Mouse (Mus musculus): ENCODE measurements around the gene Prpf8. TPM values are rescaled to one million over a fixed set of nuclear protein-coding genes. Genes with fewer than 3 reads are reported as not detected.

The Prpf8 gene
- polyA plus RNA-seq (2017; shearing (Covaris generic)) = 10 to 100 TPM; 30.8 to 46.5 TPM

DNA sequence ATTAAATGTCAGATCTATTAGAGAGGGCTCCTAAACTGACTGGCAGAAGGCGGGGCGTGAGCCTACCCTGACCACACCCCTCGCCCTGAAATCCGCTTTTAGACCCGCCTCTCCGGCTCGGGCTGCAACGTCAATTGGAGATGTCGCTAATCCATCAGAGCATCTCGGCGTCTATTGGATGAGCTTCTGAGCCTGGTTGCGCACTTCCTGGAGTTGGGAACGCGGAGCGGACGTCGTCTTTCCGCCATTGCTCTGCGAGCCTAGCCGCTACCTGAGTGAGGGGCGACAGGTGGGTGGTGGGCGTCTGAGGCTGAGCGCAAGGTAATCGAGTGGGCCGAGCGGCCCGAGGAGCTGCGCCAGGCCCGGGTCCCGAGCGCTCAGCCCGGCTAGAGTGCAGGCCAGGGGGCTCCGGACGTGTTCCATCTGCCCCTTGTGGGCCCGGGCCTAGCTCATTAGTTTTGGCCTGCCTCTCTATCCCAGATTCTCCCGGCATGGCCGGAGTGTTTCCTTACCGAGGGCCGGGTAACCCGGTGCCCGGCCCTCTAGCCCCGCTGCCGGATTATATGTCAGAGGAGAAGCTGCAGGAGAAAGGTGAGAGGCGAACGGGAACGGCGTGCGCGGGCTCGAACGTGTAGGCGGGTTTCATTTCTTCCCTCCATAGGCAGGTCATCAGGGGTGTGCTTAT, at the start of gene Prpf8:
TSS of gene Prpf8 (plus strand) at position 216 of the 685 bp plus-strand sequence.

DNA sequence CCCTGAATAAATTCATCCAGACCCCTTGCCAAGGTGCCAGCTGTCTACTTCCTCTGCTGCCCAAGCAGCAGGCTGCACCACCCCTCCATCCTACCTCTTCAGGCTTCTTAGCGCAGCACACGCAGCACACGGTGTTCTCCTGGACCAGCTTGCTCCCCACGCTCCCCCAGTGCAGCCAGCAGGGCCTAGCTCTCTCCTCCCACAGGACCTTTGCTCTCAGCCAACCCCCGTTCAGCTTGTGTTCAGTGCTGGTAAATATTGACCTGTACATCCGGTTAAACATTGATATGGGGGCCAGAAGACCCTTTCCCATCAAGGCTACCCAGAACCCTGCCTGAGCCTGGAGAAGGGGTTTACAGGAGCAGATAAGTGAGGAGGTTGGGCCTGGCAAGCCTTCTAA, 47.3 kb upstream of the Prpf8 start, which contains the start of gene Serpinf2:
TSS of gene Serpinf2 (minus strand) at position 229 of the 400 bp plus-strand sequence.

DNA sequence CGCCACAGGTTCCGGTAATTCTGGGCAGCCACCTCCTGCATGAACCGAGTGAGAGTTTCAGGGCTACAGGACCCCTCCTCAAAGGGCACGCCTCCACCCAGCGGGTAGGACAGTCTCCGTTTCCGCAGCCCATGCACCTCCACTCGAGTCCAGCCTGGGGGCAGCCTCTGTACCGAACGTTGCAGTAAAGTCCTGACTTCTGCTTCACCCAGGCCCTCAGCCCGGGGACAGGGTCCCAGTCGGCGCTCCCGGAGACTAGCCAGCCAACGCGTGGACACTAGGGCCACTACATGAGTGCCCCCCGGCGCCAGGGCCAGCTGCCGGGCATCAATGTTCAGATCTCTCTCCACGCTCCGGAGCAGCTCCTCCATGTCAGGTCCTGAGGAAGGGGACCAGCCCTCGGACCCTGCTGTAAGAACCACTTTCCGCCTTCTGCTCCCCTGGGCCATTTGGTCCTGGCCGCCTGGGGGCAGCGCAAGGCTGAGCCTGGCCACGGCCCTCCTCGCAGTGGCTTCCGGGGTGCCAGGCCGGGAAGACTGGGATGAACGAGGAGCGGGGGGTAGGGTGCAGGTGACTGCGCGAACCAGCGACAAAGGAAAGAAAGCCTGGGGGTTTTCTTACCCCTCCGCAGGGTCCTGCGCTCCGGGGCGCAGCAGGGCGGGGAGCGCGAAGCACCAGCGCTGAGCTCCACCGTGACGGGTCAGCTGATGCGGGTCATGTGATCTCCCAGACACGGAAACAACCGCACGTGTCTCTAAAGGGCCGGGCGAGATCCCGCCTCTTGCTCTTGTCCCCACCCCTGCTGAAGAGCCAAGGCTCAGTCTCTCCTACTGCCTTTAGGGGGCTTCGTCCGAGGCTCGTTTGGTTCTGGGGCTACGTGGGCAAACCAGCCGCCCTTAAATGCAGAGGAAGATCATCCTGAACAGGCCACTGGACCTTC, 32.4 kb upstream of the Prpf8 start, which contains the start of gene Wdr81:
TSS of gene Wdr81 (minus strand) at position 727 of the 940 bp plus-strand sequence.

DNA sequence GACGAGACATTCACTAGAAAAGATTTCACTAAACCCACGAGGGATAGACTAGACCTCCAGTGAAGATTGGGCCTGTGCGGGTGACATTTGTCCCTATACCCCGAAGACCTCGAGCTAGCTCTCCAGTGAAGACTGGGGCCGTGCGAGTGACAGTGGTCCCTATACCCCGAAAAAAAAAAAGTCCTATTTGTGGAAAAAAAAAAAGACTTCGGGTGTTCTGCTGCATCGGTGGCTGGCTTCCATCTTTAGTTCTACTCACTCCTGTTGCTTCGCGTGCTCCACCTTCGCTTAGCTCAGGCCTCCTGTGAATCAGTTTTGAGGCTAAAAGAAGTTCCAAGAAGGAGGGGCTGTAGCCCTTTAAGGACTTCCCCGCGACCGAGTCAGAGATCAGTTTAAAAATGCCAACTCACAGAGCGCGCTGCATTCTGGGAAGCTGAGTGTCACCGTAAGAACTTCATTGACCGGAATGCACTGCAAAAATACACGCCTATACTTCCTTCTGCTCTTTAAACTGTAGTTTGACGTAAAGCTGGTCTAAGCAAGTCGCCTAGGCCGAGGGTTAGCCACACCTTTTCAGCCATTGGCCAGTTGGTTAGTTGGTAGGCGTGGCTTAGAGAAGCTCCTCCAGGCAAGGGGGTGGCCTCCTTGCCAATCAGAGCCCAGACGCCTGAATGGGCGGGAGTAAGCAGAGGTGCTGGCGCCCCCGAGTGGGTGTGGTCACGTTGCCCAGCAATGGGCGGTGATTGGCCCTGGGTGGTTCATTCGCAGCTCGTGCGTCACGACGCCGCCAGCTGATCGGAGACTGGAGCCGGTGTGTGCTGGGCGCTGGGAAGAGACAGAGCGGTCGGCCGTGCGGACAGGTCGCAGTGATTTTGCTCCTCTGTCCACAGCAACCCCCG, 25.5 kb upstream of the Prpf8 start, which contains the start of gene Tlcd2:
TSS of gene Tlcd2 (plus strand) at position 872 of the 899 bp plus-strand sequence.

DNA sequence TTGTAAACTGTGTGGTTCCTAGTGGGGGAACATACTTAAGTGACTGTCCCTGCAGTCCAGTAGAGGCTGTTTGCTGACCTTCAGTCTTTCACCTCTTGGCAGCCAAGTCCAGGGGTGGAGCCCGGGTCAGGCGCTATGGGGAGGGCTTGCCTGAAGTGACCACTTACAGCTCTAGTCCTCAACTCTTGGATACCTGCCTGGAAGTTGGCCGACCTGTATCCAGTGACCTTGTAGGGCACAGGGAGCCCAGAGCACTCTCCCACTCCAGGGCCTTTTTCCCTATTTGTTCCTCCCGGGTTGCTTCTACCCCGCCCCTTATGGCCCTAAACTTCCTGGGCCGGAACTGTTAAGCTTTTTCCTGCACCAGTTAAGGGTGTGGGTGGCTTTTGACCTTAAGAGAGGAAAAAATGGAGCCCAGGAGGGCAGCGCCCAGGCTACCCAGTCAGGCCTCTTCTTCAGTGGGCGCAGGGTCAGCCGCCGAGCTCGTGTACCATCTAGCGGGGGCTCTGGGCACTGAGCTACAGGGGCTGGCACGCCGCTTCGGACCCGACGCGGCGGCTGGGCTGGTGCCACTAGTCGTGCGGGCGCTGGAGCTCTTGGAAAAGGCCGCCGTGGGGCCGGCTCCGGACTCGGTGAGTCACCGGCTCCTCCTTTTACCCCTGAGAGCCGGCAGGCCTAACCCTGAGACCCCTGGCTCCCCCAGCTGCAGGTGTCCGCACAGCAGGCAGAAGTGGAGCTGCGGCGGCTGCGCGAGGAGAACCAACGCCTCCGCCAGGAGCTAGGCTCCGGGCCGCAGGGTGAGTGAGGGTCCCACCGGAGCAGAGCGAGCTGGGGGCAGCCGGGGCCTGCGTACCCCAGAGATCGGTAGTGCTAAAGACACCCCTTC, 23.4 kb downstream of the Prpf8 start, which contains the start of gene Rilp:
TSS of gene Rilp (plus strand) at position 354 of the 886 bp plus-strand sequence.

DNA sequence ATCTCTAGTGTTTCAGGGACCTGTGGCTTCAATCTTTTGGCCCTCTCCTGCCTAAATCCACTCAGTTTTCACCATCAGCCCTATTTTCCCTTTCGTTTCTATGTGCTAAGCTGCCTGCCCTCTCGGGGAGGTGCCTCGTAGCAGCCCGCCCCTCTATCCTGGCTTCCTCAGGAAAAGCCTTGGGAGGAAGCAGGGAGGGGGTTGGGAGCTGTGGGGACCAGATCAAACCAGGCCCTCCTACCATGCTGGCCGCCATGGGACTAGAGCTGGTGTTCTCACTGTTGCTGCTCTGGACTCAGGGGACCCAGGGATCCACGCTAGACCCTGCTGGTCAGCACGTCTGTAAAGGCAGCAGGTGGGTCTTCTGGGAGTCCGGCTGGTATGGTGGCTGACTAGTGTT, 26.7 kb downstream of the Prpf8 start, which contains the start of gene Scarf1:
TSS of gene Scarf1 (plus strand) at position 205 of the 400 bp plus-strand sequence.

DNA sequence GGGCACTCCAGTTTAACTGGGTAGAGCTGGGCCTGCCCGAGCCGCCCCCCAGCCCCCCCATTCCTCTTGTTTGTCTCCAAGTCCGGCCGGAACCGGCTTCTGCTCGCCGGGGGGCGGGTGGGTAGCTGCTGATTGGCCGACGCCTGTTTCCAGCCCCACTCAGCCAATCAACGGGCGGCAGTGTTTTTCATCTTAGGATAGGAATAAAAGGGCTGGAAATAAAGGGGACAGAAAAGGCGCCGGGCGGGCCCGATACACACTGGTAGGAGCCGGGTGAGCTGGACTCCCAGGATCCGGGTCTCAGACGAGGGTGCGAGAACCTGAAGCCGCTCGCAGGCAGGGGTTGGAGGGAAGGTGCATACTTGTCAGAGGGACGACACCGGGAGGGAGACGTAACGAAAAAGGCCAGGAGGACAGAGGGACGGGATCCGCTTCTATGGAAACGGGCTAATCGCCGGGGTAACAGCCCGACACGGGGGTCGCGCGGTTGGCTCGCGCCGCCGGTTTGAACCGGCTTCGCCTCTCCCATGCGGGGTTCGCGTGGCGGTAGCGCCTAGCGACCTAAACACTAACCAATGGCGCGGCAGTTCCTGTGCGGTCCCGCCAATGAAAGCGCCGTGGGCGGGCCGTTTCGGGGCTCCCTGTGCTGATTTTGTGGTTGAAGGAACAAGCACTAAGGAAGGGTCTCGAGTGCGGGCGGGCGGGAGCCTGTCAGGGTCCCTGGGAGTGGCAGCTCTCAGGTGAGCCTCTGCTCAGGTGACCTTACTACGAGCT, 45.0 kb downstream of the Prpf8 start, which contains the start of gene Slc43a2:
TSS of gene Slc43a2 (plus strand) at position 226 of the 774 bp plus-strand sequence.

Other genes with a start within 250 kb of the Prpf8 start
- gene Rpa1, start 138.5 kb upstream of the Prpf8 start, polyA plus RNA-seq (2017; shearing (Covaris generic)) = 100 to 1,000 TPM; 126 to 149 TPM
- 10 to 100 TPM; 12.9 to 15.4 TPM for gene Smyd4, start 138.4 kb upstream of the Prpf8 start, polyA plus RNA-seq (2017; shearing (Covaris generic))
- 1 to 10 TPM; 2.2 to 2.9 TPM for gene Serpinf1, start 64.1 kb upstream of the Prpf8 start, polyA plus RNA-seq (2017; shearing (Covaris generic))
- gene Serpinf2, start 47.2 kb upstream of the Prpf8 start, polyA plus RNA-seq (2017; shearing (Covaris generic)) = under 1 TPM in 1 of 2 experiments, not detected in 1; 0.16 TPM
- gene Wdr81, start 32.1 kb upstream of the Prpf8 start, polyA plus RNA-seq (2017; shearing (Covaris generic)) = 10 to 100 TPM in 1 of 2 experiments, 1 to 10 TPM in 1; 6.4 to 20.4 TPM
- gene Tlcd2, start 25.1 kb upstream of the Prpf8 start, polyA plus RNA-seq (2017; shearing (Covaris generic)) = 1 to 10 TPM; 1.8 to 4.8 TPM
- gene Rilp, start 23.3 kb downstream of the Prpf8 start, polyA plus RNA-seq (2017; shearing (Covaris generic)) = not detected
- gene Scarf1, start 26.7 kb downstream of the Prpf8 start, polyA plus RNA-seq (2017; shearing (Covaris generic)) = 1 to 10 TPM in 1 of 2 experiments, under 1 TPM in 1; 0.89 to 1.2 TPM
- gene Slc43a2, start 44.9 kb downstream of the Prpf8 start, polyA plus RNA-seq (2017; shearing (Covaris generic)) = 10 to 100 TPM; 29.9 to 75.0 TPM
- 100 to 1,000 TPM; 352 to 377 TPM for gene Pitpna, start 101.3 kb downstream of the Prpf8 start, polyA plus RNA-seq (2017; shearing (Covaris generic))
- 100 to 1,000 TPM; 121 to 145 TPM for gene Inpp5k, start 144.2 kb downstream of the Prpf8 start, polyA plus RNA-seq (2017; shearing (Covaris generic))
- 10 to 100 TPM; 18.2 to 34.4 TPM for gene Myo1c, start 163.7 kb downstream of the Prpf8 start, polyA plus RNA-seq (2017; shearing (Covaris generic))
- gene Crk, start 192.4 kb downstream of the Prpf8 start, polyA plus RNA-seq (2017; shearing (Covaris generic)) = 10 to 100 TPM; 46.8 to 48.2 TPM
- 100 to 1,000 TPM; 200 to 268 TPM for gene Ywhae, start 246.1 kb downstream of the Prpf8 start, polyA plus RNA-seq (2017; shearing (Covaris generic))

Data from activated CD4-positive, CD25-positive, alpha-beta regulatory T cell (primary cell).